Mouse (Mus musculus) ES-E14 (cell line): ENCODE measurements at regions not wholly inside any gene's neighbourhood (a gene's known extent, or its start where the extent isn't known, plus 50 kb on each side); places are given as distances from the start of the nearest gene placed in this dataset.

Experiments
- DNase-seq: peaks from one replicate; pipeline ENCODE4 v3.0.0-alpha.2; 2013; ENCODE audit warnings: low read depth, low spot score
- H3K27ac ChIP-seq: 2 replicates; pipeline ENCODE4 v1.5.1; 2012; ENCODE audit warnings: low read depth, mild to moderate bottlenecking, low read length, moderate library complexity, mixed read lengths; ENCODE audit not compliant: poor library complexity, insufficient read depth, severe bottlenecking
- H3K36me3 ChIP-seq: 2 replicates; pipeline ENCODE4 v1.6.1; 2012; ENCODE audit warnings: mild to moderate bottlenecking, low read length, moderate library complexity, mixed read lengths; ENCODE audit not compliant: control insufficient read depth, poor library complexity, insufficient read depth, severe bottlenecking
- H3K4me1 ChIP-seq, 2 experiments: fragments of 150-350 bp in 1 of 2; sonication (generic) in 1 of 2; 2 replicates each; pipeline ENCODE4 v1.6.1; 2012; ENCODE audit warnings: low read length in 2 of 2, mild to moderate bottlenecking in 1 of 2, mixed read lengths in 1 of 2; ENCODE audit not compliant: control insufficient read depth in 2 of 2, insufficient read depth in 2 of 2, poor library complexity in 1 of 2
- H3K4me3 ChIP-seq, 2 experiments: fragments of 150-350 bp in 1 of 2; sonication (generic) in 1 of 2; 2 replicates each; pipeline ENCODE4 v1.5.1; 2012; ENCODE audit warnings: low read length in 2 of 2, low read depth in 1 of 2, mild to moderate bottlenecking in 1 of 2, mixed read lengths in 1 of 2; ENCODE audit not compliant: insufficient read depth in 1 of 2, poor library complexity in 1 of 2, severe bottlenecking in 1 of 2
- H3K9ac ChIP-seq: 2 replicates; pipeline ENCODE4 v1.6.1; 2012; ENCODE audit warnings: low read depth, mild to moderate bottlenecking, low read length, mixed read lengths; ENCODE audit not compliant: poor library complexity, insufficient read depth, severe bottlenecking
- H3K9me3 ChIP-seq: fragments of 150-350 bp; sonication (generic); 2 replicates; pipeline ENCODE4 v1.6.1; 2012; ENCODE audit warnings: low read depth, mild to moderate bottlenecking, low read length; ENCODE audit not compliant: control insufficient read depth, insufficient read depth
- CHD2 ChIP-seq: IDR thresholded peaks from 2 replicates; pipeline ENCODE4 v1.6.1; 2014; ENCODE audit warnings: mild to moderate bottlenecking, low read depth, low read length, inconsistent platforms
- HCFC1 ChIP-seq: IDR thresholded peaks from 2 replicates; pipeline ENCODE4 v1.6.1; 2012; ENCODE audit warnings: low read length, inconsistent platforms, borderline replicate concordance; ENCODE audit not compliant: insufficient read depth
- MAFK ChIP-seq: IDR thresholded peaks from 2 replicates; pipeline ENCODE4 v1.6.1; 2014; ENCODE audit warnings: mild to moderate bottlenecking, low read depth, low read length, inconsistent platforms; ENCODE audit not compliant: insufficient read depth
- ZC3H11A ChIP-seq: IDR thresholded peaks from 2 replicates; pipeline ENCODE4 v1.6.1; 2012; ENCODE audit warnings: low read depth, mild to moderate bottlenecking, inconsistent platforms, low read length, borderline replicate concordance
- ZNF384 ChIP-seq: IDR thresholded peaks from 2 replicates; pipeline ENCODE4 v1.6.1; 2012; ENCODE audit warnings: low read depth, low read length, inconsistent platforms
- in situ Hi-C, 2 experiments: fragments of 600-800 bp; cut with MboI; formaldehyde crosslinking; loops; one replicate each; pipeline ENCODE4 v1.15.1; 2025; ENCODE audit warnings: low sequenced_read_pairs in 2 of 2, inconsistent platforms in 1 of 2; ENCODE audit not compliant: unreplicated experiment in 2 of 2

DNA sequence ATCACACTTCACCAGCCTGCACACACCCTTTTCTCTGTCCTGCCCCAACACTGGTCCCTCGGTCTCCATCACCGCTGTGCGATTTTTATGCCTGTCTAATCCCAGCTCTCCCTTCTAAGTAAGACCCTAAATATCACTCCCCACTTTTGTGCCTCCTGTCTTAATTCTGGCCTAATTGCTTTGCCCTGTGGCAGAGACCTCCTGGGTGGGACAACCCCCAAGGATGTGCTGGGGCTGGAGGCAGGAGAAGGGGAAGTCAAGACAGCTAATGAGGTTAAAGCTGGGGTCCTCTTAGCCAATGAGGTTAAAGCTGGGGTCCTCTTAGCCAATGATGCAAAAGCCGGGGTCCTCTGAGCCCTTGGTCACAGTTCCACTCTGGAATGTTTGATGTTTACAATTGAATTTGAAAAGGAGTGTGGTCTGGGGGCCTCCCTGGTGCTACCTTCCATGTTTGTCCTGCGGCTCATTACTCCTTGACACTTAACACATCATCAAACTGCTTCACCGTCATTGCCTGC is 290.5 kb upstream of the Tbx3 start:
- Histone ChIP-seq H3K9me3 (no peaks in the 10 kb centered on the region), H3K36me3 (no peaks in the 10 kb centered on the region), H3K4me3 (no peak overlapping the region), H3K4me1 (no peaks in the 10 kb centered on the region; a peak in 2 of 4 replicates), H3K27ac (no peak overlapping the region), H3K9ac (no peak overlapping the region)
- in situ Hi-C loops: no loop called here
- no peak for DNase-seq
- TF ChIP-seq HCFC1 (no peak), ZNF384 (no peak), ZC3H11A (no peak), CHD2 (no peak), MAFK (no peak)

DNA sequence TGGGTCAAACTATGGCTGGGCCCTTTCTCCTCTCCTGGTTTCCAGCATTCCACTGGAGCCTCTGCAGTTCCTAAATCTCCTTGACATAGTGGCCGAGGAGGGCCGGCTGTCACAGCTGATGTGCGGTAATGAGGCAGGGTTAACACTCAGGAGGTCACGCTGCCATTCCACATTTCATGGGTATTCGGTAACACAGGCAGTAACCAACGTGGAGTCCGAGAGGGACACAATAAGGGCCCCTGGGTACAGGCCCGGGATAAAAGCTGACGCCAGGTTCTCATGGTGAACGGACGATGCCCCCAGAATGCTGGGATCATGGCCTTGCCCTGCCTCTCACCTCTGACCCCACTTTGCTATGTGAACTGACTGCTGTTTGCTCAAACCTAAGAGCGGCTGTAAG is 289.0 kb upstream of the Tbx3 start:
- Histone ChIP-seq H3K9me3 (no peaks in the 10 kb centered on the region), H3K27ac (no peak overlapping the region), H3K4me1 (peaks cover 0 to 5% of the 10 kb centered on the region in 2 experiments), H3K36me3 (no peaks in the 10 kb centered on the region), H3K4me3 (no peak overlapping the region), H3K9ac (no peak overlapping the region)
- TF ChIP-seq HCFC1 (no peak), MAFK (no peak), ZNF384 (no peak), CHD2 (no peak), ZC3H11A (no peak)
- DNase-seq: no peak
- in situ Hi-C loops: no loop called here

DNA sequence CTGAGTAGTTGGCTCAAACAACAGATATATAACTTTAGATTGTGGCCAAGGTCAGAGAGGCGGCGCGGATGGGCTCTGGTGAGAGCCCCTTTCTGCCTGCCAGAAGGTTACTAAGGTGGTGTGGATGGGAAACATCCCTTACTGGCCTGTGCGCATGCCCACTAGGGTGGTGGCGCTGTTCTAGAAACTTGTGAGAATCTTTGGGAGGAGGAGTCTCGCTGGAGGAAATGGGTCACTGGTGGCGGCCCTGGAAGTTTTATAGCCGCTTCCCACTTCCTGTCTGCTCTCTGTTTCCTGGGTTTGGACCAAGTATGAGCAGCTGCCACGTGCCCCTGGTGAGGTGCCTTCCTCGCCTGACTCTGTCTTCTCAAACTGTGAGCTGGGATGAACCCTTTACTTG is 285.0 kb upstream of the Tbx3 start:
- no peak overlapping the region for H3K9ac ChIP-seq
- TF ChIP-seq ZNF384: no peak
- no peak for TF ChIP-seq ZC3H11A
- no peak for TF ChIP-seq CHD2
- TF ChIP-seq HCFC1: no peak
- no peak for TF ChIP-seq MAFK
- H3K27ac ChIP-seq: no peak overlapping the region
- H3K9me3 ChIP-seq: no peaks in the 10 kb centered on the region
- DNase-seq: peak; percentile 21
- peaks cover 3 to 13% of the 10 kb centered on the region in 2 experiments; a peak in 3 of 4 replicates for H3K4me1 ChIP-seq
- no peaks in the 10 kb centered on the region for H3K36me3 ChIP-seq
- in situ Hi-C loops: no loop called here
- no peak overlapping the region for H3K4me3 ChIP-seq

DNA sequence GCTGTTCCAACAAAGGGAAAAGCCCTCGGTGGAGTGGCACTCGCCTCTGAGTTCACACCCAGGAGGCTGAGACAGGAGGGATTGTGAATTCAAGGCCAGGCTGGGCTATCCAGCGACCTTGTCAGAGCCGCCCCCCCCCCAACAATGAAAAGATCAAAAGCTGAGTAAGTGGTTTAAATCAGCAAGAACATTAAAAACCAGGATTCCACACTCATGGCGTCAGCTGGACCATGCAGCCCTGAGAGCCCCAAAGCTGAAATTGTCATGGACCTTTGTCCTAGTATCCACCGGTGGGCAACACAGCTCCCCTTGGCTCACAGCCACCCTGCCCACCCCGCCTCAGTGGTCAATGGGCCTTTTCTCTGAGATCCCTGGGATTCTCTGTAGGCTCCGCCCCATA is 283.6 kb upstream of the Tbx3 start:
- Histone ChIP-seq H3K9me3 (no peaks in the 10 kb centered on the region), H3K4me1 (peaks cover 3 to 13% of the 10 kb centered on the region in 2 experiments; a peak in 3 of 4 replicates), H3K36me3 (no peaks in the 10 kb centered on the region), H3K9ac (no peak overlapping the region), H3K4me3 (no peak overlapping the region), H3K27ac (no peak overlapping the region)
- in situ Hi-C loops: no loop called here
- DNase-seq: no peak
- TF ChIP-seq HCFC1 (no peak), ZC3H11A (no peak), ZNF384 (no peak), MAFK (no peak), CHD2 (no peak)
